Mouse (Mus musculus) thymus, adult 2 months (tissue): ENCODE results near the gene Bik.

ENCODE experiments used
- CTCF ChIP-seq: fragments of 200-500 bp; IDR thresholded peaks from 2 replicates; pipeline ENCODE4 v1.5.1; 2012; ENCODE audit warnings: mild to moderate bottlenecking, control low read depth, low read length, moderate library complexity, borderline replicate concordance; ENCODE audit not compliant: control insufficient read depth, poor library complexity, insufficient read depth; ENCODE audit errors: extremely low read depth
- POLR2A ChIP-seq: fragments of 200-500 bp; IDR thresholded peaks from 2 replicates; pipeline ENCODE4 v1.6.1; 2012; ENCODE audit warnings: mild to moderate bottlenecking, low read length, control low read depth, moderate library complexity; ENCODE audit not compliant: control insufficient read depth, poor library complexity, insufficient read depth; ENCODE audit errors: extremely low read depth

- peak; percentile 75; the same call in 1 of the 2 replicates for TF ChIP-seq CTCF
- TF ChIP-seq POLR2A, result no peak
These were observed 8.2 kb upstream of the Bik start for GRCm38 (mm10) chr15:83518215-83519048.
